Mouse (Mus musculus) hindbrain, embryonic 16.5 days (tissue): Measurements from ENCODE around the gene Olfr541. TPM values are rescaled to one million over a fixed set of nuclear protein-coding genes. Genes with fewer than 3 reads are reported as not detected.
"Not testable (repeated sequence)": the region's sequence is repeated elsewhere in the genome, so short reads cannot be mapped to it uniquely, and the experiment has no call there.

Experiments used
- ATAC-seq: fragments of 200-750 bp; cut with Nextera tagmentation; 2 replicates; pipeline ENCODE4 v1.8.0; 2017; ENCODE audit warnings: moderate TSS enrichment, moderate library complexity
- H3K27ac ChIP-seq: fragments of 300-500 bp; sonication (generic); 2 replicates; pipeline ENCODE4 v1.5.1; 2014; ENCODE audit warnings: low read depth, mild to moderate bottlenecking, control low read depth, low read length, moderate library complexity
- H3K27me3 ChIP-seq: fragments of 300-500 bp; sonication (generic); replicated peaks from 2 replicates; pipeline ENCODE4 v1.6.1; 2014; ENCODE audit warnings: low read length; ENCODE audit not compliant: control insufficient read depth, insufficient read depth
- H3K36me3 ChIP-seq: fragments of 300-500 bp; sonication (generic); 2 replicates; pipeline ENCODE4 v1.6.1; 2014; ENCODE audit warnings: mild to moderate bottlenecking, low read length, moderate library complexity, mixed read lengths; ENCODE audit not compliant: control insufficient read depth, insufficient read depth
- H3K4me1 ChIP-seq: fragments of 300-500 bp; sonication (generic); 2 replicates; pipeline ENCODE4 v1.6.1; 2014; ENCODE audit warnings: low read depth, low read length; ENCODE audit not compliant: control insufficient read depth, insufficient read depth
- H3K4me2 ChIP-seq: fragments of 300-500 bp; sonication (generic); 2 replicates; pipeline ENCODE4 v1.6.1; 2014; ENCODE audit warnings: mild to moderate bottlenecking, low read length, control low read depth, moderate library complexity
- H3K4me3 ChIP-seq: fragments of 300-500 bp; sonication (generic); 2 replicates; pipeline ENCODE4 v1.5.1; 2014; ENCODE audit warnings: mild to moderate bottlenecking, low read length, control low read depth, moderate library complexity
- H3K9ac ChIP-seq: fragments of 300-500 bp; sonication (generic); 2 replicates; pipeline ENCODE4 v1.6.1; 2014; ENCODE audit warnings: low read depth, mild to moderate bottlenecking, control low read depth, low read length, moderate library complexity
- H3K9me3 ChIP-seq: fragments of 300-500 bp; sonication (generic); 2 replicates; pipeline ENCODE4 v1.6.1; 2014; ENCODE audit warnings: mild to moderate bottlenecking, low read length, moderate library complexity; ENCODE audit not compliant: control insufficient read depth
- WGBS: fragments of 180-500 bp; shearing (Covaris S2); extraction: QIAGEN DNeasy Blood & Tissue Kit; methylation state at CpG from one replicate; pipeline ENCODE4 v1.1.7; 2014; 5-methylcytosine and 5-hydroxymethylcytosine counted together
- polyA plus RNA-seq: library from polyadenylated mRNA; unstranded; fragments of >200 nt; fragmentation: Nextera tagmentation; extraction: Ambion mirVana; gene quantifications from 2 replicates; pipeline ENCODE4 v1.2.1, GENCODE M21; 2015

Olfr541 gene
- polyA plus RNA-seq = not detected in 2 replicates

DNA sequence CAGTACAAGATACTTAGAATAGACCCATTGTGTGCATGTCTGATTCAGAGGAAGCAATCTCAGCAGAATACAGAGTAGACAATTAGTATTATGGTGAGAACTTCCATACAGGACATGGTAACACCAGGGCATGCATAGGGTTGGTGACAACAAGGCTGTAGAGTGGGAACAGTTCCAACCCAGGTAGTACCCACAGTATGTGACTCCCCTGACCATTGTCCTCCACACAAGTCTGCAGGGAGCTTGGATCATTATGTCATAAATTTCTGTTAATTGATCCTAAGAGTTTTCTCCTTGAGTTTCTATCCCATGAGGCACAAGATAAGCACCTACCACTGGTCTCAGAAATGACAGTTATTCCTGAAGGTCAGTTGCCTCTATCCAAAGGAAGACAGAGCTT is at the start of gene Olfr541:
Gene Olfr541 (plus strand): TSS at position 301 of the 400 bp plus-strand sequence.
- ATAC-seq = no peak

DNA sequence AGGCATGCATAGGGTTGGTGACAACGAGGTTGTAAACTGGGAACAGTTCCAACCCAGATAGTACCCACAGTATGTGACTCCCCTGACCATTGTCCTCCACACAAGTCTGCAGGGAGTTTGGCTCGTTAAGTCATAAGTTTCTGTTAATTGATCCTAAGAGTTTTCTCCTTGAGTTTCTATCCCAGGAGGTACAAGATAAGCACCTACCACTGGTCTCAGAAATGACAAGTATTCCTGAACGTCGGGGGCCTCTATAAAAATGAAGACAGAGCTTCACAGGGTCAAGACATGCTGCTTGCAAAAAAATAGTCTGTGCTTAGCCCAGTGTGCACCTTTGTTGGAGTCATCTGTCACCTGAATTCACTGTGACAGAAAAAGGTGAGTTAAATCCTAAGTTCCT is 37.4 kb upstream of the Olfr541 start, which contains the start of gene Olfr539:
Gene Olfr539 (plus strand): TSS at position 301 of the 400 bp plus-strand sequence.
- Histone ChIP-seq H3K4me2 (no peak within 1 kb of the TSS), H3K9me3 (no peaks in the 10 kb centered on the region), H3K27ac (no peak within 1 kb of the TSS), H3K4me1 (no peaks in the 10 kb centered on the region), H3K36me3 (no peaks in the 10 kb centered on the region), H3K9ac (no peak within 1 kb of the TSS), H3K4me3 (no peak within 1 kb of the TSS), H3K27me3 (no peaks in the 10 kb centered on the region)
- WGBS = 77% methylated on average over 4 of the region's 4 CpGs
- ATAC-seq = no peak

More for the DNA sequence above, at the start of gene Olfr541:
- H3K4me3 ChIP-seq = no peak within 1 kb of the TSS
- H3K27ac ChIP-seq = no peak within 1 kb of the TSS
- no peaks in the 10 kb centered on the region for H3K27me3 ChIP-seq
- H3K9ac ChIP-seq = no peak within 1 kb of the TSS
- H3K36me3 ChIP-seq = no peaks in the 10 kb centered on the region
- H3K4me1 ChIP-seq = no peaks in the 10 kb centered on the region
- no peak within 1 kb of the TSS for H3K4me2 ChIP-seq
- no peaks in the 10 kb centered on the region for H3K9me3 ChIP-seq

DNA sequence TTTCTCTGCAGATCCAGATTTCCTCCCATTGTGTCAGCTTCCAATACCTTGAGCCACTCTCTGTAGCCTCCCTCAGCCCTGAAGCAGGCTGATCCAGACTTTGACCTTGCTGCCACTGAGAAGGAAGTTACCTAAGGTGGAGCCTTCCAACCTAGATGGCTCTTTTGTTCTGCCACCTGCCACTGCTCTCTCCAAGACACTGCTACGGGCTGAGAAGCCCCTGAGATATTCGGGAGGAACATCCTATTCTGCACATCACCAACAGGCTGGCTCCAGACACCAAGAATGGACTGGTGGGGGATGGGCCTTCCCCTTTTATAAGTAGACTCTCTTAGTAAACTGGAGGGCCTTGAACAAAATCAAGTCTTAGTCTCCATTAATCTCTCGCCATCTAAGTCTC is 26.4 kb upstream of the Olfr541 start:
- not testable (repeated sequence) for H3K9ac ChIP-seq, H3K4me1 ChIP-seq, H3K4me3 ChIP-seq, H3K27ac ChIP-seq, H3K9me3 ChIP-seq, H3K4me2 ChIP-seq, ATAC-seq, H3K27me3 ChIP-seq, H3K36me3 ChIP-seq
- whole genome bisulfite sequencing = 90% methylated on average over 3 of the region's 3 CpGs

DNA sequence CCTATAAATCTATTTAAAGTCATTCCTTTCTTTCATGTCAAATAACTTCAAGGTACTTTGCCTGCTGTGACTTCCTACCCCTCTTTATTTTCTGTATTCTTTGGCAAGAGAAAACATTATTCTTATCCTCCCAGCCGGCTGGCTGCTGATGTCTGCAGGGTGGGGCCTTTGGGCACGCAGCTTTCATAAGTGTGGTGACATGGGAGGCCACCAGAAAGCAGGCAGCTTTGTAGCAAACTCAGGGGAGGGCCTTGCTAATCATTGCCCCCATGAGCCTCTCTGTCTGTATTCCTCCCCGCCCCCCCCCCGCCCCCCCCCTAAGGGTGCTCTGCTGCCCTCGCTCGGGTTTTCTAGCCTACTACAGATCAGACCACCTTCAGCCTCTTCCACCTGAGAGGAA is 21.2 kb upstream of the Olfr541 start:
- H3K27me3 ChIP-seq = no peaks in the 10 kb centered on the region
- H3K36me3 ChIP-seq = no peaks in the 10 kb centered on the region
- H3K4me2 ChIP-seq = peak overlapping the region; percentile 48
- 4% methylated on average over 6 of the region's 6 CpGs for whole genome bisulfite sequencing
- peak overlapping the region; percentile 23 for H3K4me3 ChIP-seq
- no peak overlapping the region for H3K27ac ChIP-seq
- peaks cover 3% of the 10 kb centered on the region; the same call in 1 of the 2 replicates for H3K9me3 ChIP-seq
- peak overlapping the region; percentile 12; the same call in 1 of the 2 replicates for H3K9ac ChIP-seq
- no peaks in the 10 kb centered on the region for H3K4me1 ChIP-seq
- no peak for ATAC-seq

DNA sequence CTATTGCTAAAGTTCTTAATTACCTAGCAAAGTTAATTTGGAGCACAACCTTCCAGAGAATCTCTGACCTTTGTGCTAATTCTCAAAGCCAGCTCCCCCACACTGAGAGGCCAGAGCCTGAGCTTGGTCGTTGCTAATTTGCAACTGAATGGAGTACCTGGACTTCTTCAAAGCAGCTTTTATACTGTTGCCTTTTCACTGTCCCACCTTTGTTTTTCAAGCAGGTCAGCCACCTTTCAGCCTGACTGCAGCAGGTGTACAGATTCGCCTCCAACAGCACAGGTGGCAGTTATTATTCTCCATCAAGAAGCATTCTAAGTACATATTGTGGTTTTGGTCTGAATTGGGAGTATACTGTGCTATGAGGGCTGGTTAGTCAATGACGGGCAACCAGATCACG is 17.5 kb upstream of the Olfr541 start:
- H3K4me3 ChIP-seq, H3K4me1 ChIP-seq, H3K4me2 ChIP-seq, H3K9ac ChIP-seq, H3K27me3 ChIP-seq, ATAC-seq, H3K27ac ChIP-seq, H3K9me3 ChIP-seq, H3K36me3 ChIP-seq: not testable (repeated sequence)
- 66% methylated on average over 4 of the region's 4 CpGs for WGBS

DNA sequence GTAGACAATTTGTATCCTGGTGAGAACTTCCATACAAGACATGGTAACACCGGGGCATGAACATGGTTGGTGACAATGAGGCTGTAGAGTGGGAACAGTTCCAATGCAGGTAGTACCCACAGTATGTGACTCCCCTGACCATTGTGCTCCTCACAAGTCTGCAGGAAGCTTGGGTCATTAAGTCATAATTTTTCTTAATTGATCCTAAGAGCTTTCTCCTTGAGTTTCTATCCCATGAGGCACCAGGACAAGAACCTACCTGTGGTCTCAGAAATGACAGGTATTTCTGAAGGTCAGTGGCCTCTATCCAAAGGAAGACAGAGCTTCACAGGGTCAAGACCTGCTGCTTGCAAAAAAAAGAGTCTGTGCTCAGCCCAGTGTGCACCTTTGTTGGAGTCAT is 15.4 kb upstream of the Olfr541 start, which contains the start of gene Olfr45:
Gene Olfr45 (plus strand): TSS at position 301 of the 400 bp plus-strand sequence.
- Histone ChIP-seq H3K9me3 (peaks cover 3% of the 10 kb centered on the region; the same call in 1 of the 2 replicates), H3K36me3 (no peaks in the 10 kb centered on the region), H3K27me3 (no peaks in the 10 kb centered on the region), H3K9ac (no peak within 1 kb of the TSS), H3K4me2 (no peak within 1 kb of the TSS), H3K4me1 (no peaks in the 10 kb centered on the region), H3K27ac (no peak within 1 kb of the TSS), H3K4me3 (no peak within 1 kb of the TSS)
- ATAC-seq = no peak
- 95% methylated on average over 1 of the region's 1 CpGs for WGBS

DNA sequence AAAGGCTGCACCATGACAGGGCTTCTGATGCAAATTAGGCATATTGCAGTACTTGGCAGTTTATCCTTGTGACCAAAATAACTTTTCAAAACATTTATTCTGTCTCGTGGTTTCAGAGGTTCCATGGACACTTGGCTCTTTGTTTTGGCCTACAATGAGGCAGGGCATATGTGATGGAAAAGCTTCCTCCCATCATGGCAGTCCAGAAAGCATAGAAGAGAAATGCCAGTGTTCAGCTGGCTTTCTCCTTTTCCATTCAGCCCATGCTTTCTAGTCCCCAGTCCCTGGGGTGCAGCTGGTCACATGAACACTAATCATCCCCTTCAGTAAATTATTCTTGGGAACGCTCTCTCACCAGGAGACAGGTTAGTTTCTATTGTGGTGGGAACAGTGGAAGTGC is 9.3 kb downstream of the Olfr541 start:
- H3K4me1 ChIP-seq = no peaks in the 10 kb centered on the region

DNA sequence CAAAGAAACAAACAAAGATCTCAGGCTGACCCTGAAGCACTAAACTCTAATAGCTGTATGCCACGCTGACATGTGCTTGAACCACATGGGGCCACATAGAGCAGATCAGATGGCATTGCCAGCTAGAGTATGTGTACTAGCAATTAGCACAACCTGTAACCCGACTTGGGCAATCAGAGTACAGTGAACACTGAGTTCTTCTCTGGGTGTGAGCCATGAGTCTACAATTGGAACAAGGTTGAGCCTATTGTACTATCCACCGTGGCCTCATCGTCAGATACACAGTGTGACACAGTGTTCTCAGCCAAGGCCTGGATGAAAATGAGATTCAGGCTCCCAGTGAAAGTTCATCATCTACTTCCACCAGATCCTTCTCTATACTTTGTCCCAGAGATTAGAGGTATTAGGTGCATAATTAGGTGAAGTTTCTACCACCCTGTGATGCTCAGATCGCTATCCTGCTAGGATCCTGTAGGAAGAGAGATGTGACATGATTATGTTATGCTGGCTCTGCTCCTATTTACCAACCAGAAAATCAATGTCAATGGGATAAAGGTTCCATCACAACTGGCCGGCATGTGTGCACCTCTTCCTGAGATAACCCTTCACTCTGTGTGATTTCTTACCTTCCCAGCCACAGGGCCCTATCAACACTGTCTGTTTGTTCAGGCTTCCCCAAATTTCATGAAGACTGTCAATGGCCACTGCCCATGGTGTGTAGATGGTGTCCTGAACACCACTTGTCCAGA is 10.6 kb downstream of the Olfr541 start:
- H3K9me3 ChIP-seq = no peaks in the 10 kb centered on the region

More for the DNA sequence above, 9.3 kb downstream of the Olfr541 start:
- no peaks in the 10 kb centered on the region for H3K36me3 ChIP-seq
- H3K27me3 ChIP-seq = no peaks in the 10 kb centered on the region
- peak; percentile 68; the same call in 1 of the 2 replicates for ATAC-seq
- no peak overlapping the region for H3K4me2 ChIP-seq
- WGBS = 21% methylated on average over 2 of the region's 2 CpGs
- H3K9me3 ChIP-seq = no peaks in the 10 kb centered on the region
- no peak overlapping the region for H3K9ac ChIP-seq
- H3K4me3 ChIP-seq = no peak overlapping the region
- H3K27ac ChIP-seq = no peak overlapping the region

DNA sequence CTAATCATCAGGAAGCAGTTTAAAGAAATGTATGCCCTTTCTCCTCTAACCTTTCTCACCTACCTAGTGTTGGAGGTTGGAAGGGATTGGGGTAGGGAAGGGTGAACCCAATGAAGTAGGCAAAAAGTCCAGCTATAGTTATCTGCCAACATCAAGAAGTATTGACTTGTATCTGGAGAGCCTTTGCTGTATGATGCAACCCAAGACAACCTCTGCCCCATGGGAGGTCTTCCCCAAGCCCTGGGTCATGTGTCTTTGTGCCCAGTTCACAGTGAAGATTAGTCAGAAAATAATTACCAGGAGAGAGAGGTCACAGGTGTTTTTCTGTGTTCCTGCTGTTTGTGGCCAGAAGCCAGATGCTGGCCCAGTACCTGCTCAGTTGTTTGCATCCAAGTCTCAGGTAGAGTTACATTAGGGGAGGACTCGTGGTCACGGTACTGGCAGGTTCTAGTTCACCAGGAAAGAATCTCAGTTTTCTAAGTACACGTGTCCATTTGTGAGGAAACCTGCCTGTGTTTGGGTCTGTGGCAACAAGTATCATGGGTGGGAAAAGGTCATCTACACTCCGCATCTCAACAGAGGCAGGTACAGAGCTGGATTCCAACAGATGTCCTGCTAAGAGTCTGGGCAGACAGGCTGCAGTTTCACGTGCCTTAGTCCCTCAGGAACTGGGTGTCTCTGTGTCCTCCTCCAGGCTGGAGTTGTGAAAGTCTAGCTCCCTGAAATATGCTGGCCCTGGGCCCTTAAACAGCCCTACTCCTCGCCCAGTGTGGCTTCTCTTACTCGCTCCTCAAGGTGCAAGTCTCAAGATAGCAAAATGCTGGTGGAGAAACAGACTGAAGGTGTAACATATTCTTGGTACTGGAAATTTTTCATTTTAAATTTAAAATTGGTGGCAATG is 20.3 kb downstream of the Olfr541 start:
- no peak for ATAC-seq
- 84% methylated on average over 7 of the region's 7 CpGs for WGBS
- H3K4me3 ChIP-seq = no peak overlapping the region

More for the DNA sequence above, 10.6 kb downstream of the Olfr541 start:
- Histone ChIP-seq H3K27ac (no peak overlapping the region), H3K4me2 (no peak overlapping the region), H3K36me3 (no peaks in the 10 kb centered on the region), H3K4me3 (no peak overlapping the region), H3K27me3 (no peaks in the 10 kb centered on the region), H3K9ac (no peak overlapping the region), H3K4me1 (no peaks in the 10 kb centered on the region)
- 81% methylated on average over 6 of the region's 6 CpGs for WGBS
- ATAC-seq = no peak

More for the DNA sequence above, 20.3 kb downstream of the Olfr541 start:
- Histone ChIP-seq H3K27ac (no peak overlapping the region), H3K27me3 (no peaks in the 10 kb centered on the region), H3K9me3 (no peaks in the 10 kb centered on the region), H3K4me1 (no peaks in the 10 kb centered on the region), H3K9ac (no peak overlapping the region), H3K36me3 (no peaks in the 10 kb centered on the region), H3K4me2 (no peak overlapping the region)
